Mouse (Mus musculus) kidney, adult 2 months (tissue): ENCODE results near the gene Gadl1.

ENCODE experiments used
- CTCF ChIP-seq: fragments of 200-500 bp; conservative IDR thresholded peaks from 2 replicates; pipeline ENCODE4 v1.5.1; 2011; ENCODE audit warnings: low read depth, mild to moderate bottlenecking, control low read depth, low read length, moderate library complexity, mixed read lengths; ENCODE audit not compliant: insufficient read depth, insufficient read length
- POLR2A ChIP-seq: fragments of 200-500 bp; IDR thresholded peaks from one replicate; pipeline ENCODE4 v1.6.1; 2011; ENCODE audit warnings: low read depth, low read length, control low read depth

- no peak for TF ChIP-seq CTCF
- TF ChIP-seq POLR2A, result no peak
Measured at GRCm38 (mm10) chr9:115942486-115942885, 33.2 kb downstream of the Gadl1 start.
